Mouse (Mus musculus): ENCODE results near the gene Sap30bp. TPM values are rescaled to one million over a fixed set of nuclear protein-coding genes. Genes with fewer than 3 reads are reported as not detected.

Sap30bp gene
- polyA plus RNA-seq, 1 experiment from 2014 or later, result 52.2 TPM

GRCm38 (mm10) chr11:115974309-115975082, 41.4 kb downstream of the Sap30bp start, which contains the start of gene Itgb4:
Gene Itgb4, plus strand, starts transcription at chr11:115974709.
- DNase-seq (ENCODE audit: extremely low spot score, low spot score), result peak; percentile 20
- Histone ChIP-seq H3K4me1 (peaks cover 16% of the 10 kb centered on the region), H3K9me3 (no peaks in the 10 kb centered on the region), H3K36me3 (replicated peaks) (no peaks in the 10 kb centered on the region), H3K27me3 (ENCODE audit: poor library complexity, severe bottlenecking) (peaks cover 65% of the 10 kb centered on the region), H3K4me3 (peak within 1 kb of the TSS; percentile 56), H3K27ac (peak within 1 kb of the TSS; percentile 65; the same call in 1 of the 2 replicates)
- WGBS, result 11% methylated on average over 55 of the region's 58 CpGs

DNA sequence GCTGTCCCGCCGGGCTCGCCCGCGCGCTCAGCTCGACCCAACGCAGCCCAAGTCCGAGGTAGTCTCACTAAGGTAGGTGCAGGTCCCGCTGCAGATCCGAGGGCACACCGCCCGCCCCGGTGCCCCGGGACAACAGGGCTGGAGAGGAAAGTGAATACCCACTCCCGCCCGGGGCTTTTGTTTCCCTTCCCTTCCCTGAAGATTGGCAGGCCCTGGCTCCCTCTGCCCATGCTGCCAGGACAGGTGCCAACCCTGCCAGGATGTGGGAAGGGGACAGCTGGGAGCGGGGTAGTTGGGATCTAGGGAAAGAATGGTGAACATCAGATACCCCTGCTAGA, 42.0 kb downstream of the Sap30bp start:
- Histone ChIP-seq H3K9me3 (no peaks in the 10 kb centered on the region), H3K4me1 (peaks cover 16% of the 10 kb centered on the region), H3K27ac (peak overlapping the region; percentile 65; the same call in 1 of the 2 replicates), H3K27me3 (ENCODE audit: poor library complexity, severe bottlenecking) (peaks cover 69% of the 10 kb centered on the region), H3K4me3 (peak overlapping the region; percentile 56), H3K36me3 (replicated peaks) (no peaks in the 10 kb centered on the region)
- WGBS, result 3% methylated on average over 18 of the region's 18 CpGs
- no peak for DNase-seq (ENCODE audit: extremely low spot score, low spot score)

DNA sequence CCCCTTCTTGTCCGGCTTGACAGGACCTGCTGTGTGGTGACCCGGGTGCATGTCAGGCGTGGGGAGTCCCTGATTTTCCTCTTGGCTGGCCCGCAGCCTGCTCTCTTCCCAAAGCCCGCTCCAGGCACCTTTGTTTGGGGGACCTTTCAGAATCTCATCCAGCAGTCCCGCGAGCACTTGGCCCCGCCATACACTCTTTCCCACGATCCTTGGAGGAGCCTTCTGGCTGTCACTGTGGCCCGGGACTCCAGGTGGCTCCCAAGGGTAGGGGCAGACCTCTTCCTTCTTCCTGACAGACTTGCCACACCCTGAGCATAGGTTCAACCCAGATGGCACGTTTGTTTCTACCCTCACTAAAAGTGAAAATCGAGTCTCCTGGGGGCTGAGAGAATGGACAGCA, 42.5 kb downstream of the Sap30bp start:
- WGBS, result 43% methylated on average over 12 of the region's 12 CpGs
- H3K36me3 ChIP-seq (replicated peaks), result no peaks in the 10 kb centered on the region
- no peaks in the 10 kb centered on the region for H3K9me3 ChIP-seq
- no peak overlapping the region for H3K27ac ChIP-seq
- DNase-seq (ENCODE audit: extremely low spot score, low spot score), result no peak
- peaks cover 69% of the 10 kb centered on the region for H3K27me3 ChIP-seq (ENCODE audit: poor library complexity, severe bottlenecking)
- H3K4me3 ChIP-seq, result no peak overlapping the region; the same call in 1 of the 2 replicates
- peaks cover 16% of the 10 kb centered on the region for H3K4me1 ChIP-seq

- 90% methylated on average over 15 of the region's 15 CpGs for WGBS
- peaks cover 31% of the 10 kb centered on the region for H3K27me3 ChIP-seq (ENCODE audit: poor library complexity, severe bottlenecking)
- no peaks in the 10 kb centered on the region for H3K36me3 ChIP-seq (replicated peaks)
Observed at GRCm38 (mm10) chr11:115982472-115982871, 49.4 kb downstream of the Sap30bp start.

DNA sequence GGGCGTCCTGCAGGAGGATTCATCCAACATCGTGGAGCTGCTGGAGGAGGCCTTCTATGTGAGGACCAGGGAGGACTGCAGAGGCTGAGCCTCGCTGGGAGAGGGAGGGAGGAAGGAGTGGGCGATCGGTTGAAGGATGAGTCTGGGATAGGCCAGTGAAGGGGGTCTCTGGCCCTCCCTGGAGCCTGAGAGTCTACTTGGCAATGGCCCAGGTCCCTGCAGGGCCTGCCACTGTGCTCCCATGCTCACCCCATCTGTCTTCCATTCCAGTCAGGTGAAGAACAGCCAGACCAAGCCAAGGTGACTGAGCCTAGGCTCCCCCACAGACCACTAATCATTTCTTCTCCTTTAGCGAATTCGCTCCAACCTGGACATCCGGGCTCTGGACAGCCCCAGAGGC, 50.2 kb downstream of the Sap30bp start:
- H3K9me3 ChIP-seq, result no peaks in the 10 kb centered on the region
- no peaks in the 10 kb centered on the region for H3K36me3 ChIP-seq (replicated peaks)
- peaks cover 26% of the 10 kb centered on the region for H3K27me3 ChIP-seq (ENCODE audit: poor library complexity, severe bottlenecking)
- no peak overlapping the region for H3K4me3 ChIP-seq
- H3K27ac ChIP-seq, result no peak overlapping the region
- no peak for DNase-seq (ENCODE audit: extremely low spot score, low spot score)
- WGBS, result 91% methylated on average over 8 of the region's 8 CpGs
- H3K4me1 ChIP-seq, result no peaks in the 10 kb centered on the region

More at GRCm38 (mm10) chr11:115982472-115982871, 49.4 kb downstream of the Sap30bp start:
- Histone ChIP-seq H3K27ac (no peak overlapping the region), H3K4me3 (no peak overlapping the region), H3K9me3 (no peaks in the 10 kb centered on the region), H3K4me1 (no peaks in the 10 kb centered on the region)
- DNase-seq (ENCODE audit: extremely low spot score, low spot score), result no peak

DNA sequence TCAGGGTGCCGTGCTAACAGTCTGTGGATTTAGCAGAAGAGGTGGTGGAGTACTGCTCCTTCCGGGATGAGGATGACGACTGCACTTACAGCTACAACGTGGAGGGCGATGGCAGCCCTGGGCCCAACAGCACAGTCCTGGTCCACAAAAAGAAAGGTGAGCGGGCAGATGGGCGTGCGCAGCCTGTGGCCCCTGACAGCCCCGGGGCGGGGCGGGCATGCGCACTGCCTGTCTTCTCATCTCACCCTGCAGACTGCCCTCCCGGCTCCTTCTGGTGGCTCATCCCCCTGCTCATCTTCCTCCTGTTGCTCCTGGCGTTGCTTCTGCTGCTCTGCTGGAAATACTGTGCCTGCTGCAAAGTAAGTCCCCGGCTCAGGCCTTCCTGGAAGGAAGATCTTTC, 56.6 kb downstream of the Sap30bp start:
- DNase-seq (ENCODE audit: extremely low spot score, low spot score), result no peak
- WGBS, result 39% methylated on average over 15 of the region's 15 CpGs
- peaks cover 10% of the 10 kb centered on the region for H3K4me1 ChIP-seq
- H3K36me3 ChIP-seq (replicated peaks), result no peaks in the 10 kb centered on the region
- peak overlapping the region; percentile 33 for H3K4me3 ChIP-seq
- H3K27me3 ChIP-seq (ENCODE audit: poor library complexity, severe bottlenecking), result peaks cover 40% of the 10 kb centered on the region
- no peaks in the 10 kb centered on the region for H3K9me3 ChIP-seq
- 0 out of 2 replicates have a peak overlapping the region, but pooled peaks have one; percentile 12 for H3K27ac ChIP-seq

- peaks cover 10% of the 10 kb centered on the region for H3K4me1 ChIP-seq
Observed at GRCm38 (mm10) chr11:115992098-115992497, 59.0 kb downstream of the Sap30bp start.

DNA sequence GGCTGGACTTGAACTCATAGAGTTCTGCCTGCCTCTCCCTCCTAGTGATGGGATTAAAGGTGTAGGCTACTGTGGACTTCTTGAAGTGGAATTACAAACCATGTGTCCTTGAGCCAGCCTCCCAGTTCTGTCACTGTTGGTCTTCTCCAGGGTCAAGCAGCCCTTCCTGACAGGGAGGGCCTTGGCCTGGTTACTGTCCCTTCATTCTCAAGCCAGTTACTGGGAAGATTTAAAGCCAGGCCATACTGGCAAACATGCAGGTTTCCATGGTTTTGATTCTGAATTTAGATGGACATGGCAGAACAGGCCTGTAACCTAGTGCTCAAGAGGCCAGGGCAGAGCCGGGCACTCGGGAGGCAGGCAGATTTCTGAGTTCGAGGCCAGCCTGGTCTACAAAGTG, 62.2 kb downstream of the Sap30bp start:
- Histone ChIP-seq H3K27me3 (ENCODE audit: poor library complexity, severe bottlenecking) (peaks cover 22% of the 10 kb centered on the region), H3K9me3 (no peaks in the 10 kb centered on the region), H3K27ac (no peak overlapping the region), H3K4me1 (peaks cover 7% of the 10 kb centered on the region), H3K4me3 (no peak overlapping the region), H3K36me3 (replicated peaks) (no peaks in the 10 kb centered on the region)
- WGBS, result 96% methylated on average over 3 of the region's 3 CpGs
- no peak for DNase-seq (ENCODE audit: extremely low spot score, low spot score)

More at GRCm38 (mm10) chr11:115992098-115992497, 59.0 kb downstream of the Sap30bp start:
- 73% methylated on average over 4 of the region's 4 CpGs for WGBS
- H3K27ac ChIP-seq, result no peak overlapping the region
- H3K9me3 ChIP-seq, result no peaks in the 10 kb centered on the region
- H3K36me3 ChIP-seq (replicated peaks), result no peaks in the 10 kb centered on the region
- no peak overlapping the region for H3K4me3 ChIP-seq
- peaks cover 37% of the 10 kb centered on the region for H3K27me3 ChIP-seq (ENCODE audit: poor library complexity, severe bottlenecking)
- no peak for DNase-seq (ENCODE audit: extremely low spot score, low spot score)

DNA sequence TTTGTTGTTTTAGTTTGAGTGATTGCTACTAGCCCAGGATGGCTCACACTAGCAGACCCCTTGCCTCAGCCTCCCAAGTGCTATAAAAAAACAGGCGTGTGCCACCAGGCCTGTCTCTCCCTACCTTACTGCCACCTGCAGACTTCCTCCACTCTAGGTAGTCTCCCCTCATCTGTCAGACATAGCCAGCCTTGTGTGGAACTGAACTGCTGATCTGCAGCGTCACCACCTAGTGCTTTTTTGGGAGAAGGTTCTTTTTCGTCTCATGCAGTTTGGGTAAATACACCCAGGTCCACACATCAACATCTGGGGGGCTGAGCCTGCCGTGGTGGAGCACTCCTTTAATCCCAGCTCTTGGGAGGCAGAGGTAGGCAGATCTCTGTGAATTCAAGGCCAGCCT, 64.0 kb downstream of the Sap30bp start:
- Histone ChIP-seq H3K4me1 (peaks cover 23% of the 10 kb centered on the region), H3K4me3 (no peak overlapping the region), H3K27ac (no peak overlapping the region), H3K9me3 (no peaks in the 10 kb centered on the region), H3K36me3 (replicated peaks) (no peaks in the 10 kb centered on the region), H3K27me3 (ENCODE audit: poor library complexity, severe bottlenecking) (peaks cover 14% of the 10 kb centered on the region)
- WGBS, result 78% methylated on average over 4 of the region's 4 CpGs
- DNase-seq (ENCODE audit: extremely low spot score, low spot score), result no peak

- Histone ChIP-seq H3K36me3 (replicated peaks) (no peaks in the 10 kb centered on the region), H3K27me3 (ENCODE audit: poor library complexity, severe bottlenecking) (peaks cover 14% of the 10 kb centered on the region), H3K27ac (no peak overlapping the region), H3K4me1 (peaks cover 23% of the 10 kb centered on the region), H3K4me3 (no peak overlapping the region), H3K9me3 (no peaks in the 10 kb centered on the region)
- DNase-seq (ENCODE audit: extremely low spot score, low spot score), result no peak
- WGBS, result 66% methylated on average over 5 of the region's 5 CpGs
Observed at GRCm38 (mm10) chr11:115997662-115998061, 64.6 kb downstream of the Sap30bp start.

GRCm38 (mm10) chr11:115999027-115999426, 65.9 kb downstream of the Sap30bp start:
- 94% methylated on average over 7 of the region's 7 CpGs for WGBS
- no peaks in the 10 kb centered on the region; the same call in 1 of the 2 replicates for H3K9me3 ChIP-seq
- H3K4me3 ChIP-seq, result no peak overlapping the region
- peaks cover 9% of the 10 kb centered on the region for H3K27me3 ChIP-seq (ENCODE audit: poor library complexity, severe bottlenecking)
- no peak for DNase-seq (ENCODE audit: extremely low spot score, low spot score)
- H3K4me1 ChIP-seq, result peaks cover 28% of the 10 kb centered on the region
- H3K27ac ChIP-seq, result no peak overlapping the region
- H3K36me3 ChIP-seq (replicated peaks), result no peaks in the 10 kb centered on the region

DNA sequence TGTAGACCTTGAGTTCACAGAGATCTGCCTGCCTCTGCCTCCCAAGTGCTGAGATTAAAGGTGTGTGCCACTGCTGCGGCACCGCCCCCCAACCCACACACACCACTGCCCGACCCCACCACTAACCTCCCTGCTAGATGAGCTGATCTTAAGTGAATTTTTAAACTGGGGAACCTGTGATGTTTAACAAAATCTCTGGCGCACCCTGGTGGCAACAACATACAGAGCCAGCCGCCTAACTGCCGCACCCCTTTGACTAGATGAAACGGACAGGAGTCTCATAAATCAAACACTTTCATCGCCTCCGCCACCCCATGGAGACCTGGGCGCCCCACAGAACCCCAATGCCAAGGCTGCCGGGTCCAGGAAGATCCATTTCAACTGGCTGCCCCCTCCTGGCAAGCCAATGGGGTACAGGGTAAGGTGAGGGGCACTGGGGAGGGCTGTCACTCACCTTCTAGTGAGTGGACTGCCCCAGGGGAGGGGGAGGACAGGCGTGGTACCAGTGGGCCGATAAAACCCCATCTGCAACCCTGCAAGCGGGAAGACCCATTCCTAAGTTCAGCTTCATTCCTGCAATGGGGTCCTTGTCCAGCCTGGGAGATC, 66.6 kb downstream of the Sap30bp start:
- Histone ChIP-seq H3K27me3 (ENCODE audit: poor library complexity, severe bottlenecking) (peaks cover 9% of the 10 kb centered on the region), H3K4me3 (no peak overlapping the region), H3K27ac (peak overlapping the region; percentile 74), H3K9me3 (no peaks in the 10 kb centered on the region; the same call in 1 of the 2 replicates), H3K36me3 (replicated peaks) (no peaks in the 10 kb centered on the region), H3K4me1 (peaks cover 34% of the 10 kb centered on the region)
- WGBS, result 23% methylated on average over 14 of the region's 14 CpGs
- peak; percentile 69 for DNase-seq (ENCODE audit: extremely low spot score, low spot score)

DNA sequence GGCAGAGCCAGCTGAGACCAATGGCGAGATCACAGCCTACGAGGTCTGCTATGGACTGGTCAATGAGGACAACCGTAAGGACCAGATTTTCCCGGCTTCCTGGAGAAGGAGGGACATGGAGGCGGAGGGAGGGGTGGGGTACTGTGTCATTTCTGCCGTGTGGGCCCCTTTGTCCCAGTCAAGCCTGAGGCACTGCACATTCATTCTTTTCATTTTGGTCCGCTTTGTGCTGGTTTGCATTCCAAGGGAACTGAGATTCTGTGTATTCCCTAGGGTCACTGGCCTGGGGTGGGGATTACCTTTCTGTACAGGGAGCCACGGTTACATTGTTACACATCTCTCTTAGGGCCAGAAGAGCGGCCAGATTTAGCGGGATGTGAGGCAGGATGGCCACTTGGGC, 67.5 kb downstream of the Sap30bp start:
- Histone ChIP-seq H3K9me3 (no peaks in the 10 kb centered on the region; the same call in 1 of the 2 replicates), H3K27ac (peak overlapping the region; percentile 74), H3K4me3 (peak overlapping the region; percentile 21), H3K4me1 (peaks cover 44% of the 10 kb centered on the region), H3K36me3 (replicated peaks) (no peaks in the 10 kb centered on the region), H3K27me3 (ENCODE audit: poor library complexity, severe bottlenecking) (peaks cover 12% of the 10 kb centered on the region)
- peak; percentile 42 for DNase-seq (ENCODE audit: extremely low spot score, low spot score)
- 26% methylated on average over 10 of the region's 10 CpGs for WGBS

All from forebrain, embryonic 10.5 days (tissue).